Mouse (Mus musculus) forebrain, embryonic 10.5 days (tissue): ENCODE measurements around the gene Ttc23. TPM values are rescaled to one million over a fixed set of nuclear protein-coding genes. Genes with fewer than 3 reads are reported as not detected.

ENCODE experiments used
- DNase-seq: peaks from one replicate; pipeline ENCODE4 v3.0.0-alpha.2; 2017; ENCODE audit warnings: low spot score; ENCODE audit errors: extremely low spot score
- H3K27ac ChIP-seq: fragments of 300-500 bp; sonication (generic); 2 replicates; pipeline ENCODE4 v1.5.1; 2016; ENCODE audit warnings: mild to moderate bottlenecking
- H3K27me3 ChIP-seq: fragments of 300-500 bp; sonication (generic); 2 replicates; pipeline ENCODE4 v1.6.1; 2016; ENCODE audit warnings: mild to moderate bottlenecking; ENCODE audit not compliant: poor library complexity, severe bottlenecking
- H3K36me3 ChIP-seq: fragments of 300-500 bp; sonication (generic); replicated peaks from 2 replicates; pipeline ENCODE4 v1.6.1; 2016; ENCODE audit warnings: mild to moderate bottlenecking, moderate library complexity
- H3K4me1 ChIP-seq: fragments of 300-500 bp; sonication (generic); 2 replicates; pipeline ENCODE4 v1.6.1; 2016
- H3K4me3 ChIP-seq: fragments of 300-500 bp; sonication (generic); 2 replicates; pipeline ENCODE4 v1.5.1; 2016; ENCODE audit warnings: mild to moderate bottlenecking, moderate library complexity
- H3K9me3 ChIP-seq: fragments of 300-500 bp; sonication (generic); 2 replicates; pipeline ENCODE4 v1.6.1; 2016; ENCODE audit warnings: mild to moderate bottlenecking, moderate library complexity
- WGBS: fragments of 180-500 bp; shearing (Covaris S2); methylation state at CpG from one replicate; pipeline ENCODE4 v1.1.7; 2016; 5-methylcytosine and 5-hydroxymethylcytosine counted together
- polyA plus RNA-seq: library from polyadenylated mRNA; unstranded; fragments of >200 nt; fragmentation: Nextera tagmentation; extraction: Ambion mirVana; gene quantifications from 2 replicates; pipeline ENCODE4 v1.2.1, GENCODE M21; 2016

Gene Ttc23
- polyA plus RNA-seq, 1 experiment from 2014 or later, result 33.9 TPM

- no peak for DNase-seq
- 91% methylated on average over 3 of the region's 3 CpGs for WGBS
- no peaks in the 10 kb centered on the region for H3K27me3 ChIP-seq
- H3K9me3 ChIP-seq, result no peaks in the 10 kb centered on the region
- H3K27ac ChIP-seq, result no peak overlapping the region
- H3K36me3 ChIP-seq, result no peaks in the 10 kb centered on the region
- peaks cover 7% of the 10 kb centered on the region for H3K4me1 ChIP-seq
- no peak overlapping the region for H3K4me3 ChIP-seq
Measured at GRCm38 (mm10) chr7:67768125-67768524, 120.9 kb downstream of the Ttc23 start.

- H3K9me3 ChIP-seq, result no peaks in the 10 kb centered on the region
- H3K27me3 ChIP-seq, result no peaks in the 10 kb centered on the region
- WGBS, result 95% methylated on average over 5 of the region's 5 CpGs
- no peak overlapping the region for H3K4me3 ChIP-seq
- peaks cover 7% of the 10 kb centered on the region for H3K4me1 ChIP-seq
- no peak overlapping the region for H3K27ac ChIP-seq
- H3K36me3 ChIP-seq, result no peaks in the 10 kb centered on the region
- DNase-seq, result no peak
Measured at GRCm38 (mm10) chr7:67769487-67769886, 122.3 kb downstream of the Ttc23 start.

GRCm38 (mm10) chr7:67772231-67772630, 125.0 kb downstream of the Ttc23 start:
- no peaks in the 10 kb centered on the region for H3K36me3 ChIP-seq
- no peaks in the 10 kb centered on the region for H3K27me3 ChIP-seq
- peaks cover 7% of the 10 kb centered on the region for H3K4me1 ChIP-seq
- 94% methylated on average over 9 of the region's 9 CpGs for WGBS
- H3K4me3 ChIP-seq, result no peak overlapping the region
- no peak for DNase-seq
- no peaks in the 10 kb centered on the region for H3K9me3 ChIP-seq
- H3K27ac ChIP-seq, result no peak overlapping the region

- Histone ChIP-seq H3K36me3 (no peaks in the 10 kb centered on the region), H3K27me3 (no peaks in the 10 kb centered on the region), H3K4me1 (peaks cover 6% of the 10 kb centered on the region), H3K4me3 (no peak overlapping the region), H3K27ac (no peak overlapping the region), H3K9me3 (no peaks in the 10 kb centered on the region)
- 76% methylated on average over 3 of the region's 3 CpGs for WGBS
- no peak for DNase-seq
Measured at GRCm38 (mm10) chr7:67775623-67776022, 128.4 kb downstream of the Ttc23 start.

- WGBS, result 72% methylated on average over 12 of the region's 12 CpGs
- Histone ChIP-seq H3K27me3 (no peaks in the 10 kb centered on the region), H3K4me3 (no peak overlapping the region), H3K27ac (no peak overlapping the region), H3K36me3 (no peaks in the 10 kb centered on the region), H3K9me3 (no peaks in the 10 kb centered on the region), H3K4me1 (no peaks in the 10 kb centered on the region)
- no peak for DNase-seq
Measured at GRCm38 (mm10) chr7:67776636-67777305, 129.6 kb downstream of the Ttc23 start.

GRCm38 (mm10) chr7:67787861-67788260, 140.7 kb downstream of the Ttc23 start:
- 81% methylated on average over 2 of the region's 2 CpGs for WGBS
- no peak for DNase-seq
- Histone ChIP-seq H3K4me3 (no peak overlapping the region), H3K27ac (no peak overlapping the region), H3K36me3 (no peaks in the 10 kb centered on the region), H3K9me3 (no peaks in the 10 kb centered on the region), H3K27me3 (no peaks in the 10 kb centered on the region), H3K4me1 (peaks cover 4% of the 10 kb centered on the region)

GRCm38 (mm10) chr7:67788713-67789112, 141.5 kb downstream of the Ttc23 start:
- H3K27me3 ChIP-seq, result no peaks in the 10 kb centered on the region

GRCm38 (mm10) chr7:67791256-67791655, 144.0 kb downstream of the Ttc23 start:
- Histone ChIP-seq H3K4me1 (peaks cover 4% of the 10 kb centered on the region), H3K9me3 (peaks cover 6% of the 10 kb centered on the region; the same call in 1 of the 2 replicates), H3K36me3 (no peaks in the 10 kb centered on the region), H3K4me3 (no peak overlapping the region), H3K27ac (no peak overlapping the region), H3K27me3 (no peaks in the 10 kb centered on the region)
- no peak for DNase-seq
- 55% methylated on average over 7 of the region's 7 CpGs for WGBS

More at GRCm38 (mm10) chr7:67788713-67789112, 141.5 kb downstream of the Ttc23 start:
- Histone ChIP-seq H3K9me3 (no peaks in the 10 kb centered on the region; the same call in 1 of the 2 replicates), H3K36me3 (no peaks in the 10 kb centered on the region), H3K4me3 (no peak overlapping the region), H3K27ac (no peak overlapping the region), H3K4me1 (peaks cover 4% of the 10 kb centered on the region)
- WGBS, result 15% methylated on average over 10 of the region's 10 CpGs
- peak; percentile 72 for DNase-seq

- Histone ChIP-seq H3K9me3 (peaks cover 6% of the 10 kb centered on the region; the same call in 1 of the 2 replicates), H3K4me3 (no peak overlapping the region), H3K4me1 (peaks cover 4% of the 10 kb centered on the region), H3K27ac (no peak overlapping the region), H3K27me3 (no peaks in the 10 kb centered on the region), H3K36me3 (no peaks in the 10 kb centered on the region)
- no peak for DNase-seq
- WGBS, result 72% methylated on average over 7 of the region's 7 CpGs
Measured at GRCm38 (mm10) chr7:67793449-67793848, 146.2 kb downstream of the Ttc23 start.

GRCm38 (mm10) chr7:67797065-67797464, 149.9 kb downstream of the Ttc23 start:
- 50% methylated on average over 8 of the region's 8 CpGs for WGBS
- no peaks in the 10 kb centered on the region for H3K4me1 ChIP-seq
- DNase-seq, result no peak
- no peak overlapping the region for H3K4me3 ChIP-seq
- H3K9me3 ChIP-seq, result peaks cover 6% of the 10 kb centered on the region; the same call in 1 of the 2 replicates
- H3K27ac ChIP-seq, result no peak overlapping the region
- 0 out of 2 replicates have a peak, but pooled peaks cover 1% of the 10 kb centered on the region for H3K27me3 ChIP-seq
- H3K36me3 ChIP-seq, result no peaks in the 10 kb centered on the region

- peaks cover 6% of the 10 kb centered on the region; the same call in 1 of the 2 replicates for H3K9me3 ChIP-seq
- WGBS, result 85% methylated on average over 4 of the region's 4 CpGs
- no peak for DNase-seq
- H3K27ac ChIP-seq, result no peak overlapping the region
- peaks cover 5% of the 10 kb centered on the region for H3K4me1 ChIP-seq
- peaks cover 14% of the 10 kb centered on the region for H3K27me3 ChIP-seq
- H3K36me3 ChIP-seq, result no peaks in the 10 kb centered on the region
- H3K4me3 ChIP-seq, result no peak overlapping the region
Measured at GRCm38 (mm10) chr7:67798476-67798875, 151.3 kb downstream of the Ttc23 start.

- DNase-seq, result no peak
- 89% methylated on average over 6 of the region's 6 CpGs for WGBS
- H3K4me1 ChIP-seq, result peaks cover 14% of the 10 kb centered on the region
- peaks cover 14% of the 10 kb centered on the region for H3K27me3 ChIP-seq
- H3K36me3 ChIP-seq, result no peaks in the 10 kb centered on the region
- no peak overlapping the region for H3K4me3 ChIP-seq
- no peaks in the 10 kb centered on the region for H3K9me3 ChIP-seq
- H3K27ac ChIP-seq, result no peak overlapping the region
Measured at GRCm38 (mm10) chr7:67800547-67800946, 153.3 kb downstream of the Ttc23 start.

- H3K9me3 ChIP-seq, result no peaks in the 10 kb centered on the region
- no peak overlapping the region for H3K4me3 ChIP-seq
- no peaks in the 10 kb centered on the region for H3K36me3 ChIP-seq
- no peak for DNase-seq
- peaks cover 14% of the 10 kb centered on the region for H3K4me1 ChIP-seq
- 70% methylated on average over 4 of the region's 4 CpGs for WGBS
- no peak overlapping the region for H3K27ac ChIP-seq
- peaks cover 14% of the 10 kb centered on the region for H3K27me3 ChIP-seq
Measured at GRCm38 (mm10) chr7:67801022-67801421, 153.8 kb downstream of the Ttc23 start.
